Mouse (Mus musculus): ENCODE data around the gene Gm20765. TPM values are rescaled to one million over a fixed set of nuclear protein-coding genes. Genes with fewer than 3 reads are reported as not detected.

Gene Gm20765
- polyA plus RNA-seq, 1 experiment from 2014 or later: not detected

GRCm38 (mm10) chr10:104210268-104210990 is 25.1 kb downstream of the Gm20765 start:
- Histone ChIP-seq H3K36me3 (ENCODE audit: control insufficient read depth, insufficient read depth, low read length) (no peaks in the 10 kb centered on the region), H3K4me3 (ENCODE audit: low read depth, low read length) (no peak overlapping the region), H3K27ac (ENCODE audit: low read length) (no peak overlapping the region), H3K4me1 (ENCODE audit: control insufficient read depth, insufficient read depth, low read length) (no peaks in the 10 kb centered on the region), H3K9me3 (ENCODE audit: control insufficient read depth, low read depth, low read length) (no peaks in the 10 kb centered on the region), H3K9ac (replicated peaks; ENCODE audit: low read depth, low read length) (no peak overlapping the region), H3K27me3 (ENCODE audit: control insufficient read depth, insufficient read depth, low read length) (no peaks in the 10 kb centered on the region), H3K4me2 (replicated peaks; ENCODE audit: low read depth, low read length) (no peak overlapping the region)
- WGBS: 75% methylated on average over 3 of the region's 3 CpGs
- ATAC-seq (ENCODE audit: insufficient number of reproducible peaks, insufficient read depth, low FRiP score, low read depth): no peak

GRCm38 (mm10) chr10:104214527-104214926 is 29.2 kb downstream of the Gm20765 start:
- Histone ChIP-seq H3K9me3 (ENCODE audit: control insufficient read depth, low read depth, low read length) (no peaks in the 10 kb centered on the region), H3K4me2 (replicated peaks; ENCODE audit: low read depth, low read length) (no peak overlapping the region), H3K9ac (replicated peaks; ENCODE audit: low read depth, low read length) (no peak overlapping the region), H3K36me3 (ENCODE audit: control insufficient read depth, insufficient read depth, low read length) (no peaks in the 10 kb centered on the region), H3K4me1 (ENCODE audit: control insufficient read depth, insufficient read depth, low read length) (no peaks in the 10 kb centered on the region), H3K27me3 (ENCODE audit: control insufficient read depth, insufficient read depth, low read length) (no peaks in the 10 kb centered on the region), H3K27ac (ENCODE audit: low read length) (no peak overlapping the region), H3K4me3 (ENCODE audit: low read depth, low read length) (no peak overlapping the region)
- no peak for ATAC-seq (ENCODE audit: insufficient number of reproducible peaks, insufficient read depth, low FRiP score, low read depth)
- 85% methylated on average over 5 of the region's 5 CpGs for WGBS

GRCm38 (mm10) chr10:104220303-104221021 is 35.1 kb downstream of the Gm20765 start:
- Histone ChIP-seq H3K4me3 (ENCODE audit: low read depth, low read length) (no peak overlapping the region), H3K27ac (ENCODE audit: low read length) (no peak overlapping the region), H3K36me3 (ENCODE audit: control insufficient read depth, insufficient read depth, low read length) (no peaks in the 10 kb centered on the region), H3K4me2 (replicated peaks; ENCODE audit: low read depth, low read length) (no peak overlapping the region), H3K9me3 (ENCODE audit: control insufficient read depth, low read depth, low read length) (no peaks in the 10 kb centered on the region), H3K27me3 (ENCODE audit: control insufficient read depth, insufficient read depth, low read length) (no peaks in the 10 kb centered on the region), H3K4me1 (ENCODE audit: control insufficient read depth, insufficient read depth, low read length) (no peaks in the 10 kb centered on the region), H3K9ac (replicated peaks; ENCODE audit: low read depth, low read length) (no peak overlapping the region)
- 76% methylated on average over 6 of the region's 6 CpGs for WGBS
- no peak for ATAC-seq (ENCODE audit: insufficient number of reproducible peaks, insufficient read depth, low FRiP score, low read depth)

Other genes with a start within 250 kb of the Gm20765 start
- not detected in 2 replicates for gene Gm21293, start 42.5 kb upstream of the Gm20765 start, polyA plus RNA-seq (2014; fragmentation: Nextera tagmentation; extraction: Ambion mirVana)
- not detected in 2 replicates for gene Gm6763, start 34.0 kb upstream of the Gm20765 start, polyA plus RNA-seq (2014; fragmentation: Nextera tagmentation; extraction: Ambion mirVana)
- gene Gm8764, start 25.5 kb upstream of the Gm20765 start, polyA plus RNA-seq (2014; fragmentation: Nextera tagmentation; extraction: Ambion mirVana): not detected in 2 replicates
- not detected in 2 replicates for gene Gm21304, start 17.0 kb upstream of the Gm20765 start, polyA plus RNA-seq (2014; fragmentation: Nextera tagmentation; extraction: Ambion mirVana)
- gene Gm21312, start 8.5 kb upstream of the Gm20765 start, polyA plus RNA-seq (2014; fragmentation: Nextera tagmentation; extraction: Ambion mirVana): not detected in 2 replicates
- not detected in 2 replicates for gene Gm4340, start 8.5 kb downstream of the Gm20765 start, polyA plus RNA-seq (2014; fragmentation: Nextera tagmentation; extraction: Ambion mirVana)